Mouse (Mus musculus): ENCODE results near the gene Ankrd24.

GRCm38 (mm10) chr10:81645391-81645790 lies 17.1 kb downstream of the Ankrd24 start:
- no peak for TF ChIP-seq CTCF (IDR thresholded peaks at IDR 0.05; ENCODE audit: insufficient read depth, low read depth, low read length)
- no peak for TF ChIP-seq POLR2A (IDR thresholded peaks at IDR 0.05; ENCODE audit: insufficient read depth, low read depth, low read length)
